Mouse (Mus musculus) liver, embryonic 12.5 days (tissue): ENCODE measurements around the gene Vmn2r68. TPM values are rescaled to one million over a fixed set of nuclear protein-coding genes. Genes with fewer than 3 reads are reported as not detected.

Experiments used
- ATAC-seq: fragments of 200-750 bp; cut with Nextera tagmentation; 2 replicates; pipeline ENCODE4 v1.8.0; 2017; ENCODE audit warnings: moderate number of reproducible peaks, mild to moderate bottlenecking, moderate library complexity
- H3K27ac ChIP-seq: fragments of 300-500 bp; sonication (generic); 2 replicates; pipeline ENCODE4 v1.5.1; 2016; ENCODE audit warnings: mild to moderate bottlenecking
- H3K27me3 ChIP-seq: fragments of 300-500 bp; sonication (generic); replicated peaks from 2 replicates; pipeline ENCODE4 v1.6.1; 2016; ENCODE audit warnings: mild to moderate bottlenecking, moderate library complexity
- H3K36me3 ChIP-seq: fragments of 300-500 bp; sonication (generic); 2 replicates; pipeline ENCODE4 v1.6.1; 2016; ENCODE audit warnings: mild to moderate bottlenecking, moderate library complexity
- H3K4me1 ChIP-seq: fragments of 300-500 bp; sonication (generic); 2 replicates; pipeline ENCODE4 v1.6.1; 2016
- H3K4me2 ChIP-seq: fragments of 300-500 bp; sonication (generic); 2 replicates; pipeline ENCODE4 v1.6.1; 2016; ENCODE audit warnings: mild to moderate bottlenecking, moderate library complexity
- H3K4me3 ChIP-seq: fragments of 300-500 bp; sonication (generic); 2 replicates; pipeline ENCODE4 v1.5.1; 2016; ENCODE audit warnings: mild to moderate bottlenecking, moderate library complexity
- H3K9ac ChIP-seq: fragments of 300-500 bp; sonication (generic); 2 replicates; pipeline ENCODE4 v1.6.1; 2016; ENCODE audit warnings: mild to moderate bottlenecking, moderate library complexity
- H3K9me3 ChIP-seq: fragments of 300-500 bp; sonication (generic); replicated peaks from 2 replicates; pipeline ENCODE4 v1.6.1; 2016; ENCODE audit warnings: mild to moderate bottlenecking, moderate library complexity
- polyA plus RNA-seq: library from polyadenylated mRNA; unstranded; fragments of >200 nt; fragmentation: Nextera tagmentation; extraction: Ambion mirVana; gene quantifications from 2 replicates; pipeline ENCODE4 v1.2.1, GENCODE M21; 2016

The Vmn2r68 gene
- not detected in 2 replicates for polyA plus RNA-seq

GRCm38 (mm10) chr7:85237683-85238082 lies at the start of gene Vmn2r68:
Gene Vmn2r68 (minus strand): TSS chr7:85237783.
- ATAC-seq = no peak
- Histone ChIP-seq H3K27ac (no peak within 1 kb of the TSS), H3K27me3 (no peaks in the 10 kb centered on the region), H3K4me2 (no peak within 1 kb of the TSS), H3K36me3 (no peaks in the 10 kb centered on the region), H3K9ac (no peak within 1 kb of the TSS), H3K4me3 (no peak within 1 kb of the TSS), H3K9me3 (no peaks in the 10 kb centered on the region), H3K4me1 (no peaks in the 10 kb centered on the region)

Other genes starting within 250 kb of the Vmn2r68 start
- not detected in 2 replicates for gene Vmn2r66, start 225.5 kb downstream of the Vmn2r68 start, polyA plus RNA-seq
- not detected in 2 replicates for gene Vmn2r67, start 81.8 kb downstream of the Vmn2r68 start, polyA plus RNA-seq
- not detected in 2 replicates for gene Vmn2r69, start 178.1 kb upstream of the Vmn2r68 start, polyA plus RNA-seq